Mouse (Mus musculus): ENCODE data around the gene Rpl9-ps1.

The Rpl9-ps1 gene

GRCm38 (mm10) chr11:83645521-83645920 is at the start of gene Rpl9-ps1:
Gene Rpl9-ps1, minus strand, starts transcription at chr11:83645621.
- DNase-seq (ENCODE audit: low spot score in 2 of 2), result no peak

DNA sequence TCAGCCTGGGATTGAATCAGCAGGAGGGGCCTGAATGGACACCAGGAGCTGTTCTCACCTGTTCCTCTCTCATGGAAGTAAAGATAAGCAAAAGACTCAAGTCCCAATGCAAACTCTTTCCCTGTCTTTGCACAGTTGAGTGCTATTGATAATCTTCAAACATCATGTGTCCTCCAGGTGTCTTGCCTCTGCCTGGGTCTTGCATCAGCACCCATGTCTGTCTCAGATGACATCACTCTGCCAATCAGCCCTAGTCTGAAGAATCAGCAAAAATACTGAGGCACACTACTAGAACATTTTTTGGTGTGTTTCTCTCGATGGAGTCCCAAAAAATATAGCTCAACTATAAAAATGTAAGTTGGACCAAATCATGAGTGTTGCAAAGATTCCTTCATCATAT is 46.6 kb upstream of the Rpl9-ps1 start:
- DNase-seq (ENCODE audit: low spot score in 2 of 2), result no peak

DNA sequence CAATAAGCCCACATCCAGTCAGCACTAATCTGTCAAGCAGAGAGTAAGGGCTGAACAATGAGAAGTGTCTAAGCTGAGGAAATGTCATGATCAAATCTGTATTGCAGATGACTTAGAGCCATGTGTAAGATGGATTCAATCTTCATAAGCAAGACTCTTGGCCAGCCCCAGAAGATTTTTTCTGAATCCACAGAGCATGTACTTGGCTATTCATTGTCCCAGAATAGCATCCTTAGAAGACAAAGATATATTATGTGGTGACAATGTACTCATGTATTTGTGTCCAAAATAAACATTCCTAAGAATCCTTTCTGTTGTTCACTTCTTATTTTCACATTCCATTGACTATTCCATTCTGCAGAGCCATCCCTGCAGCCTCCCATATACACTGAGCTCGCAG is 44.5 kb upstream of the Rpl9-ps1 start:
- DNase-seq (ENCODE audit: low spot score in 2 of 2), result no peak

DNA sequence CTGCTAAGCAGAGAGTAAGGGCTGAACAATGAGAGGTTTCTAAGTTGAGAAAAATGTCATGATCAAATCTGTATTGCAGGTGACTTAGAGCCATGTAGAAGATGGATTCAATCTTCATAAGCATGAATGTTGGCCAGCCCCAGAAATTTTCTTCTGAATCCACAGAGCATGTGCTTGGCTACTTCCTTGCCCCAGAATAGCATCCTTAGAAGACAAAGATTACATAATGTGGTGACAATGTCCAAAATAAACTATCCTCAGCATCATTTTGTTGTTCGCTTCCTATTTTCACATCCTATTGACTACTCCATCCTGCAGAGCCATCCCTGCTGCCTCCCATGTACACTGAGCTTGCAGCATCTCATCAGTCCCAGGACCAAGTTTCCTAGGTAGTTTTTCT is 30.2 kb upstream of the Rpl9-ps1 start:
- DNase-seq (ENCODE audit: low spot score in 2 of 2), result no peak

DNA sequence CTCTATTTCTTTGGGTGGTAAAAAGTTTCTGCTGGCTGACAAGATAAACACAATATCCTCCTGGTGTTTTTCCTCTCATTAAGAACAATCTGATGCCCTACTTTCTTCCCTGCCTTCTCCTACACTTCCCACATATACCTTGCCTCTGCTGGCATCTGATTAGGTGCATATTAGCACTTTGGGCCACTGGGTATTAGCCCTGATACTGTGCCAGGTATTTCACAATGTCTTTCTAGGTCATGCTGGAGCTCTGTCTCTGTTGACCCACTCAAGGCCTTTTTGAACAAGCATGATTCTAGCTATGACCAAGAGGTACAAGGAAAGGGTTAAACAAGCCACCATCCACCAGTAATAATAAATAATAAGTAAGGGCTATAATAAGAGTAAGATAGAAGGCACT is 26.3 kb upstream of the Rpl9-ps1 start:
- no peak for DNase-seq (ENCODE audit: low spot score in 2 of 2)

- DNase-seq (ENCODE audit: low spot score in 2 of 2), result no peak
These were observed 18.1 kb upstream of the Rpl9-ps1 start for GRCm38 (mm10) chr11:83663532-83663931.

DNA sequence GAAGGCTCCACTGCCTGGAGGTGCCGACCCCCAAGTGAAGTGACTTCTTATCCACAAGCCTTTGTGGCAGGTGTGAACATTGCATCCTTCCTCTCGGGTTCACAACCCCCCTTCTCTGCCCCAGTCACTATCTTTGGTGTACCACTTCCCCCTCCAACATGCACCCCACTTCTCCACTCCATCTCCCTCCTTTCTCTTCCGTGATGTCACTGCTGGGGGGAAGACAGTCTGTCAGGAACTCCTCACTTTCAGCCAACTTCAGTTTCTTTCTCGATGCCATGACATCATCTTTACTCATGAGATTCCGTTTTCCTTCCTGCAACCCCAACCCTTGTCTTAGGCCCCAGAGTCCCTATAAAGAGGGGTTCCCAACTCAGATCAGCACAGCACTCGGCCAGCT is 16.8 kb upstream of the Rpl9-ps1 start, which contains the start of gene Ccl4:
Gene Ccl4 (plus strand): TSS at position 381 of the 400 bp plus-strand sequence.
- no peak for DNase-seq (ENCODE audit: low spot score in 2 of 2)

DNA sequence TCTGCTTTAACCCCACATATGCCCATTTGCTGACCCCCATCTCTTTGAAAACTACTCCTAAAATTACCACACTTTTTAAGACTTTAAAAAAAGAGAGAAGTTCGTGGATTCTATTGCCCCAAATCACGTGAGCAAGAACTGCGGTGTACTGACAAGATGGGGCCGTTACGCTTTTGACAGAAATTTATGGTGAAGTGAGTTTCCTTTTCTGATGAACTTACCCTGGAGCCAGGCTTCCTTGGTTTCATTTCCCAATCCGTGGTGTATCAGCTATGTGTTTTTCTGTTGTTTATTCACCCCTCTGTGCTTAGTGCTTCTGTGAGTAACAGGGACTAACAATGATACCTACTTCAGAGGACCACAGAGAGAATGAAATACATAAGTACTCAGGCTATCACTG is 13.4 kb upstream of the Rpl9-ps1 start:
- no peak for DNase-seq (ENCODE audit: low spot score in 2 of 2)

DNA sequence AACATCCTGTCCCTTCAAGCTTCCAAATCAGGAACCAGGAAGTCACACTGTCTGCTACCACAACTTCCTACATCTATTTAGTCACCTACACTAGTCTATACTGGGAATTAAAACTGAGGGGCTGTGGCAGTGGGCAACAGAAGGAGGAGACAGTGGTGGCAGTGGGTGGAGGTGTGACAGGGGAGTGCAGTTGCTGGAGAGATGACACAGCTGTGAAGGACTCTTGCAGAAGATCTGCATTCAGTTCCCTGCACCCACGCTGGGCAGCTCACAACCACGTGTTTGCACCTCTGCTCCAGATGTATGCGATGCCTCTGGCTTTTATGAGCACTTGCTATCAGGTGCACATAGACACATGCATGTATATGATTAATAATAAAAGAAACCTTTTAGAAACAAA is 12.1 kb upstream of the Rpl9-ps1 start:
- DNase-seq (ENCODE audit: low spot score in 2 of 2), result no peak

GRCm38 (mm10) chr11:83654606-83655005 is 9.2 kb upstream of the Rpl9-ps1 start:
- DNase-seq (ENCODE audit: low spot score in 2 of 2), result no peak

DNA sequence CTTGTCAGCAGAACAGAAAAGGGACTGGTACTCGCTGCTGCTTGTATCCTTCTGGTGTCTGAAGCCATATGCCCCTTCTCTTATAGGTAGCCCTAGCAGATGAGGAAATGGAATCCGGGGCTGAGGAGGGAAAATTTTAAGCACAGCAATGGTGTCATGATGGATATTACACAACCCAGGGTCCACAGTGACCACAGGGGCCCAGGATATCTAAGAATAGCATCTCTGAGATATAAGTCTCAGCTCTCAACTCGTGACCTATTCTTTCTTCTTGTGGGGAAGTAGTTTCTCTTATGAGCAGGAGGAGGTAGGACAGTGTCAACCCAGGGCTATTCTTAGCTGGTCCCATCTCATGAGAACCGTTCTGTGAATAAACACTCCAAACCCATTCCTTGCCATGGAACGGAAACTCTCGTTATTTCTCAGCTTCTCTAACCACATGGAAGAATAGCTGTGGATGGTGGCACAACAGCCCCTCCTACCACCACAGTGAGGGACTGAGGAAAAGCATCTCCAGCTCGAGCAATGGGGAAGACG is 4.0 kb upstream of the Rpl9-ps1 start, which contains the start of gene Ccl3:
Gene Ccl3 (minus strand): TSS at position 51 of the 537 bp plus-strand sequence.
- DNase-seq (ENCODE audit: low spot score in 2 of 2), result no peak

GRCm38 (mm10) chr11:83646356-83647149 is 1.1 kb upstream of the Rpl9-ps1 start:
- no peak for DNase-seq (ENCODE audit: low spot score in 2 of 2)

- no peak for DNase-seq (ENCODE audit: low spot score in 2 of 2)
These were observed 4.2 kb downstream of the Rpl9-ps1 start for GRCm38 (mm10) chr11:83641216-83641615.

DNA sequence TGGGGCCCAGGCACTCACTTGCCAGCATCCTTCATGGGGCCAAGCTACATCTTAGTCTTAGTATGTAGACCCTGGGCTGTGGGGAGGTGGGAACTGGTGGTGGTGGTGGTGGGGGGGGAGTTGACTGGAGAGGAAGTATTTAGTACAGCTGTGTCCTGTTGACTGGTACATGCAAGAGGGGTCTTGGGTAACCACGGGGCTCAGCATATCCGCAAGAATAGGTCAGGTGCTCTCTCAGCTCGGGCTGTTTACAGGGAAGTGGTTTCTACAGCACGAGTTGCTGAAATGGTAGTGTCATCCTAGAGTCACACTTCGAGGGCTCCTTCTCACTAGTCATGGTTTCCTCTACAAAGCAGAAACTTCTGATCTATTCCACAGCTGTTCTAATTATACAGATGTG is 5.3 kb downstream of the Rpl9-ps1 start:
- DNase-seq (ENCODE audit: low spot score in 2 of 2), result no peak

- no peak for DNase-seq (ENCODE audit: low spot score in 2 of 2)
These were observed 5.9 kb downstream of the Rpl9-ps1 start for GRCm38 (mm10) chr11:83639533-83639932.

GRCm38 (mm10) chr11:83638934-83639333 is 6.5 kb downstream of the Rpl9-ps1 start:
- no peak for DNase-seq (ENCODE audit: low spot score in 2 of 2)

DNA sequence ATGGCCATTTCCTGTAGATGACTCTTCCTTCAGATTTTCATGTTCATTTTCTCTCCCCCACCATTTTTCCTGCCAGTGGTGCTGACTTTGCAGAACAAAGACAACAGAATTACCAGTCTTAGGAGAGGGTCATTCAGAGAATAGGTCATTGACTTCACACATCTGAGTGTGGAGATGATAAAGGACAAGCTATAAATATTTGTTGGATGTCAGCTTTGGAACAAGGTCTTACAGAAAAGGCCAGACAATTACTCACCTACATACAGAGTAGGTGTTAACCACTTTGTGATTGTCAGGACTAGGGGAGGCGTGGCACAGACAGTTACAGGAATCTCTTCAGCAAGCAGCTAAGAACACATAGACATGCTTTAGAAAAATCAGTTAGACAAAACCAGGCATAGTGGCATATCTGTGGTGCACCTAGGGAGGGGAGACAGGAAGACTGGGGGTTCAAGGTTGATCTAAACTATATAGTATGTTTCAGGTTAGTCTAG is 8.6 kb downstream of the Rpl9-ps1 start:
- DNase-seq (ENCODE audit: low spot score in 2 of 2), result no peak

GRCm38 (mm10) chr11:83634898-83635297 is 10.5 kb downstream of the Rpl9-ps1 start:
- no peak for DNase-seq (ENCODE audit: low spot score in 2 of 2)

- no peak for DNase-seq (ENCODE audit: low spot score in 2 of 2)
These were observed 11.0 kb downstream of the Rpl9-ps1 start for GRCm38 (mm10) chr11:83634425-83634824.

GRCm38 (mm10) chr11:83632744-83633143 is 12.7 kb downstream of the Rpl9-ps1 start:
- DNase-seq (ENCODE audit: low spot score in 2 of 2), result no peak

DNA sequence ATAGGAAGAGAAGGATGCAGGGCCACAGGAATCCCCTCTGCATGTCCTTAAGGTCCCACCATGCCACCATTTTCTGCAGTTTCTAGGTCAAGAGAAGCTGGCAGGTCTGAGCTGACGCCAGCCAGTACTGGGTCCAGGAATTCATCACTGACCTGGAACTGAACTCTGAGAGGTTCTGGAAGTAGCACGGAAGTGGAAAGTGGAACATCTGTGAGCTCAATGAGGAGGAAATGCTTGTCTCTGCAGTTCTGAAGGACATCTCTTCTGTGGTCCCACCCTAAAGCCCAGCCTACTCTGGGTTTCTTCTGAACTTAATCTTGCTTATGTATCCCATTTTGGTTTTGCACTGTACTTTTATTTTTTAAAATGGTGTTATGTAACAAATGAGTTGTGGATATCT is 14.4 kb downstream of the Rpl9-ps1 start:
- DNase-seq (ENCODE audit: low spot score in 2 of 2), result no peak

DNA sequence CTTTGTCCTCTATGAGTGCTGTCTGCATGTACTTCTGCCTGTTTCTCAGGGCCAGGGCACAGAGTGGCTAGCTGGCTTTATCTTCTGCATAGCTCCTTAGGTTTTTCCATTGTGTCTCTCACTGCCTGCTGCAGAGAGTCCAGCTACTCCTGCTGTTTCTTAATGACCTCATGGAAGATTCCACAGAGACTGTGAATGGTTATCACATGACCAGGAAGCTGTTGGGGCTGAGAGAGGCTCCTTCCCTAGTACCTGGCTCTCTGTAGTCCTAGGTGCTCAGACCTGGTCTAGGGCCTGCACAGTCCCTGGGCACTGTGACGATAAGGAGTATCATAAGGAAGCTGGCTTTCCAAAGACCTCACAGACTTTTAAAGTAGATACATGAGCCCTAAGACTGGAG is 14.8 kb downstream of the Rpl9-ps1 start:
- DNase-seq (ENCODE audit: low spot score in 2 of 2), result no peak

- no peak for DNase-seq (ENCODE audit: low spot score in 2 of 2)
These were observed 16.6 kb downstream of the Rpl9-ps1 start for GRCm38 (mm10) chr11:83628808-83629207.
